Mouse (Mus musculus): ENCODE results near the gene Extl2. TPM values are rescaled to one million over a fixed set of nuclear protein-coding genes. Genes with fewer than 3 reads are reported as not detected.

The Extl2 gene
- polyA plus RNA-seq (2012; ENCODE audit: insufficient read depth, low replicate concordance) = 3.2 and 12.2 TPM in 2 replicates

- Histone ChIP-seq H3K9me3 (no peaks in the 10 kb centered on the region), H3K4me3 (replicated peaks) (peak within 1 kb of the TSS; percentile 94), H3K4me1 (peaks cover 55% of the 10 kb centered on the region), H3K36me3 (replicated peaks; ENCODE audit: low read length) (peaks cover 40% of the 10 kb centered on the region), H3K27me3 (replicated peaks) (no peaks in the 10 kb centered on the region)
- TF ChIP-seq GATA1 (IDR thresholded peaks at IDR 0.05; ENCODE audit: borderline replicate concordance, low read length) = no peak
- no peak for TF ChIP-seq FLI1 (IDR thresholded peaks at IDR 0.05; ENCODE audit: low read length)
Measured at GRCm38 (mm10) chr3:116006978-116007940, at the start of gene Extl2, which contains the start of gene Slc30a7. TSS of gene Extl2 (plus strand) at chr3:116007462. TSS of gene Slc30a7 (minus strand) at chr3:116007406.

- no peak for TF ChIP-seq FLI1 (IDR thresholded peaks at IDR 0.05; ENCODE audit: low read length)
- TF ChIP-seq GATA1 (IDR thresholded peaks at IDR 0.05; ENCODE audit: borderline replicate concordance, low read length) = no peak
- Histone ChIP-seq H3K9me3 (no peaks in the 10 kb centered on the region), H3K4me1 (peaks cover 6% of the 10 kb centered on the region; the same call in 1 of the 2 replicates), H3K27me3 (replicated peaks) (no peaks in the 10 kb centered on the region), H3K4me3 (replicated peaks) (no peak overlapping the region), H3K36me3 (replicated peaks; ENCODE audit: low read length) (peaks cover 80% of the 10 kb centered on the region)
Measured at GRCm38 (mm10) chr3:115961311-115962027, 45.8 kb upstream of the Extl2 start.

- Histone ChIP-seq H3K4me1 (peaks cover 6% of the 10 kb centered on the region; the same call in 1 of the 2 replicates), H3K9me3 (no peaks in the 10 kb centered on the region), H3K4me3 (replicated peaks) (no peak overlapping the region), H3K27me3 (replicated peaks) (no peaks in the 10 kb centered on the region), H3K36me3 (replicated peaks; ENCODE audit: low read length) (peaks cover 79% of the 10 kb centered on the region)
- no peak for TF ChIP-seq FLI1 (IDR thresholded peaks at IDR 0.05; ENCODE audit: low read length)
- no peak for TF ChIP-seq GATA1 (IDR thresholded peaks at IDR 0.05; ENCODE audit: borderline replicate concordance, low read length)
Measured at GRCm38 (mm10) chr3:115962028-115962415, 45.2 kb upstream of the Extl2 start.

- Histone ChIP-seq H3K4me1 (peaks cover 4% of the 10 kb centered on the region; the same call in 1 of the 2 replicates), H3K4me3 (replicated peaks) (no peak overlapping the region), H3K27me3 (replicated peaks) (no peaks in the 10 kb centered on the region), H3K9me3 (no peaks in the 10 kb centered on the region), H3K36me3 (replicated peaks; ENCODE audit: low read length) (peaks cover 78% of the 10 kb centered on the region)
- no peak for TF ChIP-seq FLI1 (IDR thresholded peaks at IDR 0.05; ENCODE audit: low read length)
- TF ChIP-seq GATA1 (IDR thresholded peaks at IDR 0.05; ENCODE audit: borderline replicate concordance, low read length) = no peak
Measured at GRCm38 (mm10) chr3:115963597-115963996, 43.7 kb upstream of the Extl2 start.

GRCm38 (mm10) chr3:115964071-115964470 lies 43.2 kb upstream of the Extl2 start:
- Histone ChIP-seq H3K4me3 (replicated peaks) (no peak overlapping the region), H3K4me1 (0 out of 2 replicates have a peak, but pooled peaks cover under 1% of the 10 kb centered on the region), H3K27me3 (replicated peaks) (no peaks in the 10 kb centered on the region), H3K36me3 (replicated peaks; ENCODE audit: low read length) (peaks cover 78% of the 10 kb centered on the region), H3K9me3 (no peaks in the 10 kb centered on the region)
- TF ChIP-seq GATA1 (IDR thresholded peaks at IDR 0.05; ENCODE audit: borderline replicate concordance, low read length) = no peak
- no peak for TF ChIP-seq FLI1 (IDR thresholded peaks at IDR 0.05; ENCODE audit: low read length)

- TF ChIP-seq GATA1 (IDR thresholded peaks at IDR 0.05; ENCODE audit: borderline replicate concordance, low read length) (no peak), FLI1 (IDR thresholded peaks at IDR 0.05; ENCODE audit: low read length) (no peak)
- no peak overlapping the region for H3K4me3 ChIP-seq (replicated peaks)
- peaks cover 94% of the 10 kb centered on the region for H3K36me3 ChIP-seq (replicated peaks; ENCODE audit: low read length)
- no peaks in the 10 kb centered on the region for H3K9me3 ChIP-seq
- 0 out of 2 replicates have a peak, but pooled peaks cover 7% of the 10 kb centered on the region for H3K4me1 ChIP-seq
- H3K27me3 ChIP-seq (replicated peaks) = no peaks in the 10 kb centered on the region
Measured at GRCm38 (mm10) chr3:115968745-115969530, 38.3 kb upstream of the Extl2 start.

- H3K27me3 ChIP-seq (replicated peaks) = no peaks in the 10 kb centered on the region
- no peaks in the 10 kb centered on the region for H3K9me3 ChIP-seq
- H3K4me1 ChIP-seq = peaks cover 15% of the 10 kb centered on the region
- TF ChIP-seq FLI1 (IDR thresholded peaks at IDR 0.05; ENCODE audit: low read length) (no peak), GATA1 (IDR thresholded peaks at IDR 0.05; ENCODE audit: borderline replicate concordance, low read length) (no peak)
- H3K4me3 ChIP-seq (replicated peaks) = no peak overlapping the region
- H3K36me3 ChIP-seq (replicated peaks; ENCODE audit: low read length) = peaks cover 94% of the 10 kb centered on the region
Measured at GRCm38 (mm10) chr3:115971045-115971785, 36.0 kb upstream of the Extl2 start.

GRCm38 (mm10) chr3:115971891-115972646 lies 35.2 kb upstream of the Extl2 start:
- Histone ChIP-seq H3K36me3 (replicated peaks; ENCODE audit: low read length) (peaks cover 97% of the 10 kb centered on the region), H3K9me3 (no peaks in the 10 kb centered on the region), H3K4me1 (peaks cover 15% of the 10 kb centered on the region), H3K27me3 (replicated peaks) (no peaks in the 10 kb centered on the region), H3K4me3 (replicated peaks) (no peak overlapping the region)
- no peak for TF ChIP-seq FLI1 (IDR thresholded peaks at IDR 0.05; ENCODE audit: low read length)
